In the genomic region with DNA sequence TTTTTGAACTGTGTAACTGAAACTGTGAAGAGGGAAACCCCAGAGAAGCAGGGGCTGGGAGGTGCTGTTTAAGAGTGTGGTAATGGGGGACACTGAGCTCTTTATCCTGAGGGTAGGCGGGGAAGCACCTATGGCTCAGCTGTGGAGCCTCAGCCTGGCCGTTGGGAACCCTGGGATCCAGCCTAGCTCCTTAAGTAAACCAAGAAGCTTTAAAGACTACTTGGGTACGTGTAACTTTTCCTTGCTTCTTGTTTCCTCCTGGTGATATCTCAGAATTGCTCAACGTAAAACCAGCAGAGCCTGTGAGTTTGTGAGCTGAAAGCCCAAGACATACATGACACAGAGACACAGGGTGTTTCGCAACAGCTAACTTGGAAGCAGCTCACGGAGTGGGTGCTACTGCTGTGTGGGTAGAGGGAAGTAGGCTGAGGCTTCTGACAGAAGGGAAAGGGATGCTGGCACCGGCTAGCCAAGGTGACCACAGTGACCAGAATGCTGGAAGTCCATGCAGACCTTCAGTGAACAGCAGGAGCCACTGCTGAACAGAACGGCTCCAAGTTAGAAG, we compare ENCODE assay signal across 16 mouse cellular contexts. TPM values are rescaled to one million over a fixed set of nuclear protein-coding genes. Genes with fewer than 3 reads are reported as not detected.
DNase-seq lines count a peak whose midpoint lies in the region; ATAC-seq lines count a peak whose summit lies in the region.
"Had no signal": no experiment of that assay in that cellular context is flagged by ENCODE, and none has a peak within 500 bp of the region (broad histone marks: within the 10 kb centered on the region; RNA-seq: fewer than 3 reads in every experiment).

No protein-coding gene starts in this region.

- H3K9me3 ChIP-seq in heart, embryonic 10.5 days = no peaks in the 10 kb centered on the region
- no peaks in the 10 kb centered on the region for H3K9me3 ChIP-seq in limb, embryonic 10.5 days (replicated peaks)
- H3K9me3 ChIP-seq in intestine, embryonic 16.5 days (ENCODE audit: control insufficient read depth, low read length) = no peaks in the 10 kb centered on the region
- H3K9me3 ChIP-seq in forebrain, embryonic 14.5 days (replicated peaks; ENCODE audit: control insufficient read depth, low read length) = no peaks in the 10 kb centered on the region
- H3K9me3 ChIP-seq: embryonic facial prominence, embryonic 10.5 days; hindbrain, embryonic 13.5 days had no signal

- no peak overlapping the region for H3K4me3 ChIP-seq in heart, embryonic 10.5 days
- H3K4me3 ChIP-seq in limb, embryonic 10.5 days = no peak overlapping the region
- no peak overlapping the region for H3K4me3 ChIP-seq in intestine, embryonic 16.5 days (ENCODE audit: low read length)
- H3K4me3 ChIP-seq in forebrain, embryonic 14.5 days (ENCODE audit: low read depth, low read length) = no peak overlapping the region
- H3K4me3 ChIP-seq: embryonic facial prominence, embryonic 10.5 days; hindbrain, embryonic 13.5 days had no signal

- H3K4me1 ChIP-seq in heart, embryonic 10.5 days = peaks cover 7% of the 10 kb centered on the region
- H3K4me1 ChIP-seq in limb, embryonic 10.5 days = peaks cover 9% of the 10 kb centered on the region; the same call in 1 of the 2 replicates
- H3K4me1 ChIP-seq in intestine, embryonic 16.5 days (ENCODE audit: control insufficient read depth, insufficient read depth, low read length) = no peaks in the 10 kb centered on the region
- no peaks in the 10 kb centered on the region for H3K4me1 ChIP-seq in forebrain, embryonic 14.5 days (ENCODE audit: control insufficient read depth, insufficient read depth, low read length)
- H3K4me1 ChIP-seq: hindbrain, embryonic 13.5 days had no signal

- WGBS in heart, embryonic 10.5 days = 75% methylated on average over 8 of the region's 8 CpGs
- 86% methylated on average over 8 of the region's 8 CpGs for WGBS in limb, embryonic 10.5 days
- WGBS in intestine, embryonic 16.5 days = 72% methylated on average over 8 of the region's 8 CpGs
- WGBS in forebrain, embryonic 14.5 days = 87% methylated on average over 8 of the region's 8 CpGs

- no peaks in the 10 kb centered on the region for H3K27me3 ChIP-seq in heart, embryonic 10.5 days (ENCODE audit: insufficient read depth, poor library complexity, severe bottlenecking)
- 0 out of 2 replicates have a peak, but pooled peaks cover 3% of the 10 kb centered on the region for H3K27me3 ChIP-seq in limb, embryonic 10.5 days (ENCODE audit: low read depth, poor library complexity, severe bottlenecking)
- H3K27me3 ChIP-seq in intestine, embryonic 16.5 days (replicated peaks; ENCODE audit: control insufficient read depth, insufficient read depth, low read length) = no peaks in the 10 kb centered on the region
- no peaks in the 10 kb centered on the region for H3K27me3 ChIP-seq in forebrain, embryonic 14.5 days (replicated peaks; ENCODE audit: control insufficient read depth, insufficient read depth, low read length)

- H3K9ac ChIP-seq in intestine, embryonic 16.5 days (ENCODE audit: low read depth, low read length) = no peak overlapping the region
- H3K9ac ChIP-seq in forebrain, embryonic 14.5 days (ENCODE audit: low read length) = no peak overlapping the region
- H3K9ac ChIP-seq: hindbrain, embryonic 13.5 days had no signal

- no peaks in the 10 kb centered on the region for H3K36me3 ChIP-seq in heart, embryonic 10.5 days
- no peaks in the 10 kb centered on the region for H3K36me3 ChIP-seq in limb, embryonic 10.5 days
- H3K36me3 ChIP-seq in intestine, embryonic 16.5 days (ENCODE audit: control insufficient read depth, insufficient read depth, low read length) = no peaks in the 10 kb centered on the region
- no peaks in the 10 kb centered on the region for H3K36me3 ChIP-seq in forebrain, embryonic 14.5 days (ENCODE audit: control insufficient read depth, insufficient read depth, low read length)
- H3K36me3 ChIP-seq: embryonic facial prominence, embryonic 10.5 days; hindbrain, embryonic 13.5 days had no signal

- ATAC-seq in intestine, embryonic 16.5 days = no peak
- no peak for ATAC-seq in forebrain, embryonic 14.5 days

- peak; percentile 96 for DNase-seq in heart, adult 11 months
- no peak for DNase-seq in heart, embryonic 10.5 days (ENCODE audit: low spot score)
- peak; percentile 19 for DNase-seq in thymus, postnatal 4 days
- DNase-seq in thymus, postnatal 0 days (ENCODE audit: low spot score) = no peak
- DNase-seq in limb, embryonic 10.5 days (ENCODE audit: low spot score) = no peak
- no peak for DNase-seq in forebrain, embryonic 14.5 days (ENCODE audit: low spot score)
- DNase-seq in kidney, adult 8-10 months = no peak
- DNase-seq: adrenal gland, postnatal 25 days; cerebellum, adult 11-12 months; gastrocnemius, postnatal 36 days; layer of hippocampus, postnatal 36 days had no signal

- H3K4me2 ChIP-seq in intestine, embryonic 16.5 days (ENCODE audit: low read depth, low read length) = no peak overlapping the region
- H3K4me2 ChIP-seq in forebrain, embryonic 14.5 days (ENCODE audit: low read length) = no peak overlapping the region
- H3K4me2 ChIP-seq: hindbrain, embryonic 13.5 days had no signal

- H3K27ac ChIP-seq in heart, embryonic 10.5 days = no peak overlapping the region
- H3K27ac ChIP-seq in limb, embryonic 10.5 days = 0 out of 2 replicates have a peak overlapping the region, but pooled peaks have one; percentile 30
- no peak overlapping the region for H3K27ac ChIP-seq in intestine, embryonic 16.5 days (ENCODE audit: low read length)
- no peak overlapping the region for H3K27ac ChIP-seq in forebrain, embryonic 14.5 days (ENCODE audit: low read depth, low read length)
- H3K27ac ChIP-seq: embryonic facial prominence, embryonic 10.5 days; hindbrain, embryonic 13.5 days; kidney, postnatal 0 days had no signal

RNA-seq across cellular contexts. Expression of gene Cd2, which starts 5.9 kb away (rescaled TPM):
- 0.23 and 0.38 TPM in 2 replicates for polyA plus RNA-seq in heart, embryonic 10.5 days (2016; fragmentation: Nextera tagmentation; extraction: Ambion mirVana)
- polyA plus RNA-seq in thymus, postnatal 0 days (2015; fragmentation: Nextera tagmentation; extraction: Ambion mirVana) = 236 and 256 TPM in 2 replicates
- polyA plus RNA-seq in limb, embryonic 10.5 days (2016; fragmentation: Nextera tagmentation; extraction: Ambion mirVana) = not detected in 2 replicates
- polyA plus RNA-seq in intestine, embryonic 16.5 days (2015; fragmentation: Nextera tagmentation; extraction: Ambion mirVana) = 0.31 and 0.56 TPM in 2 replicates
- 0.30 and 0.45 TPM in 2 replicates for polyA plus RNA-seq in forebrain, embryonic 14.5 days (2014; fragmentation: Nextera tagmentation; extraction: Ambion mirVana)
- polyA plus RNA-seq: embryonic facial prominence, embryonic 10.5 days; forebrain, embryonic 11.5 days; hindbrain, embryonic 13.5 days; kidney, postnatal 0 days had no signal

Comparison
In these comparisons a context has a peak if more than half of its experiments do, and no peak if none do; other contexts are left out.
1. DNase-seq: peak in heart, adult 11 months (single experiment) and thymus, postnatal 4 days (single experiment); none in heart, embryonic 10.5 days (single experiment), thymus, postnatal 0 days (single experiment), limb, embryonic 10.5 days (single experiment), forebrain, embryonic 14.5 days (single experiment) and kidney, adult 8-10 months (0 of 2).
2. RNA of gene Cd2, which starts 5.9 kb away (polyA plus RNA-seq): 236 to 256 TPM in thymus, postnatal 0 days; 0.23 to 0.38 TPM in heart, embryonic 10.5 days, 0.31 to 0.56 TPM in intestine, embryonic 16.5 days, 0.30 to 0.45 TPM in forebrain, embryonic 14.5 days and not detected in limb, embryonic 10.5 days; every median in the first group is over 100 times any median in the second.